Mouse (Mus musculus): ENCODE results near the gene Mnd1. TPM values are rescaled to one million over a fixed set of nuclear protein-coding genes. Genes with fewer than 3 reads are reported as not detected.

Gene Mnd1
- polyA plus RNA-seq, 1 experiment from 2014 or later = 2.2 TPM

- WGBS = 71% methylated on average over 13 of the region's 13 CpGs
- no peak overlapping the region for H3K4me2 ChIP-seq
- no peaks in the 10 kb centered on the region for H3K27me3 ChIP-seq
- no peaks in the 10 kb centered on the region for H3K9me3 ChIP-seq
- H3K27ac ChIP-seq (replicated peaks) = 0 out of 2 replicates have a peak overlapping the region, but pooled peaks have one; percentile 9
- no peak overlapping the region for H3K4me3 ChIP-seq
- H3K36me3 ChIP-seq = no peaks in the 10 kb centered on the region
- peaks cover 9% of the 10 kb centered on the region; the same call in 1 of the 2 replicates for H3K4me1 ChIP-seq (replicated peaks)
- ATAC-seq (ENCODE audit: low read depth) = no peak
- no peak overlapping the region for H3K9ac ChIP-seq
Measured at GRCm38 (mm10) chr3:84061523-84062453, 93.8 kb downstream of the Mnd1 start.

GRCm38 (mm10) chr3:84060946-84061345 lies 94.6 kb downstream of the Mnd1 start:
- Histone ChIP-seq H3K27me3 (no peaks in the 10 kb centered on the region), H3K4me2 (no peak overlapping the region)
- WGBS = 89% methylated on average over 5 of the region's 5 CpGs

GRCm38 (mm10) chr3:84060128-84060527 lies 95.5 kb downstream of the Mnd1 start:
- WGBS = 56% methylated on average over 4 of the region's 4 CpGs
- Histone ChIP-seq H3K36me3 (no peaks in the 10 kb centered on the region), H3K4me3 (no peak overlapping the region), H3K27ac (replicated peaks) (no peak overlapping the region), H3K27me3 (no peaks in the 10 kb centered on the region), H3K9me3 (0 out of 2 replicates have a peak, but pooled peaks cover 3% of the 10 kb centered on the region), H3K4me1 (replicated peaks) (peaks cover 9% of the 10 kb centered on the region; the same call in 1 of the 2 replicates), H3K9ac (no peak overlapping the region), H3K4me2 (no peak overlapping the region)
- no peak for ATAC-seq (ENCODE audit: low read depth)

More at GRCm38 (mm10) chr3:84060946-84061345, 94.6 kb downstream of the Mnd1 start:
- no peak overlapping the region for H3K9ac ChIP-seq
- no peaks in the 10 kb centered on the region for H3K36me3 ChIP-seq
- peaks cover 9% of the 10 kb centered on the region; the same call in 1 of the 2 replicates for H3K4me1 ChIP-seq (replicated peaks)
- H3K4me3 ChIP-seq = no peak overlapping the region
- no peak for ATAC-seq (ENCODE audit: low read depth)
- H3K27ac ChIP-seq (replicated peaks) = no peak overlapping the region
- no peaks in the 10 kb centered on the region for H3K9me3 ChIP-seq

- ATAC-seq (ENCODE audit: low read depth) = no peak
Measured at GRCm38 (mm10) chr3:84059676-84060075, 95.9 kb downstream of the Mnd1 start.

GRCm38 (mm10) chr3:84059261-84059660 lies 96.3 kb downstream of the Mnd1 start:
- Histone ChIP-seq H3K9me3 (0 out of 2 replicates have a peak, but pooled peaks cover 3% of the 10 kb centered on the region), H3K9ac (no peak overlapping the region), H3K27ac (replicated peaks) (peak overlapping the region; percentile 52; the same call in 1 of the 2 replicates), H3K4me3 (no peak overlapping the region), H3K4me1 (replicated peaks) (peaks cover 9% of the 10 kb centered on the region; the same call in 1 of the 2 replicates), H3K4me2 (no peak overlapping the region), H3K36me3 (no peaks in the 10 kb centered on the region), H3K27me3 (no peaks in the 10 kb centered on the region)
- no peak for ATAC-seq (ENCODE audit: low read depth)
- WGBS = 59% methylated on average over 13 of the region's 13 CpGs

More at GRCm38 (mm10) chr3:84059676-84060075, 95.9 kb downstream of the Mnd1 start:
- H3K9me3 ChIP-seq = 0 out of 2 replicates have a peak, but pooled peaks cover 3% of the 10 kb centered on the region
- H3K4me2 ChIP-seq = no peak overlapping the region
- H3K27me3 ChIP-seq = no peaks in the 10 kb centered on the region
- no peak overlapping the region for H3K4me3 ChIP-seq
- WGBS = 73% methylated on average over 4 of the region's 4 CpGs
- 0 out of 2 replicates have a peak overlapping the region, but pooled peaks have one; percentile 52 for H3K27ac ChIP-seq (replicated peaks)
- H3K4me1 ChIP-seq (replicated peaks) = peaks cover 9% of the 10 kb centered on the region; the same call in 1 of the 2 replicates
- H3K9ac ChIP-seq = no peak overlapping the region
- H3K36me3 ChIP-seq = no peaks in the 10 kb centered on the region

- Histone ChIP-seq H3K4me3 (no peak overlapping the region), H3K9me3 (no peaks in the 10 kb centered on the region), H3K36me3 (no peaks in the 10 kb centered on the region), H3K4me2 (no peak overlapping the region), H3K27ac (replicated peaks) (no peak overlapping the region), H3K9ac (0 out of 2 replicates have a peak overlapping the region, but pooled peaks have one; percentile 8), H3K27me3 (no peaks in the 10 kb centered on the region; the same call in 1 of the 2 replicates), H3K4me1 (replicated peaks) (0 out of 2 replicates have a peak, but pooled peaks cover 6% of the 10 kb centered on the region)
- whole genome bisulfite sequencing = 30% methylated on average over 9 of the region's 9 CpGs
- ATAC-seq (ENCODE audit: low read depth) = no peak
Measured at GRCm38 (mm10) chr3:84048729-84049175, 106.8 kb downstream of the Mnd1 start.

- Histone ChIP-seq H3K36me3 (no peaks in the 10 kb centered on the region), H3K4me1 (replicated peaks) (0 out of 2 replicates have a peak, but pooled peaks cover 6% of the 10 kb centered on the region), H3K9me3 (no peaks in the 10 kb centered on the region), H3K4me3 (no peak overlapping the region), H3K27ac (replicated peaks) (no peak overlapping the region), H3K4me2 (no peak overlapping the region), H3K9ac (no peak overlapping the region), H3K27me3 (no peaks in the 10 kb centered on the region; the same call in 1 of the 2 replicates)
- 96% methylated on average over 8 of the region's 8 CpGs for WGBS
- no peak for ATAC-seq (ENCODE audit: low read depth)
Measured at GRCm38 (mm10) chr3:84046206-84046605, 109.4 kb downstream of the Mnd1 start.

GRCm38 (mm10) chr3:84041739-84042138 lies 113.8 kb downstream of the Mnd1 start:
- no peak for ATAC-seq (ENCODE audit: low read depth)
- WGBS = 90% methylated on average over 8 of the region's 8 CpGs
- H3K9ac ChIP-seq = no peak overlapping the region

GRCm38 (mm10) chr3:84040476-84041082 lies 115.0 kb downstream of the Mnd1 start:
- Histone ChIP-seq H3K9ac (peak overlapping the region; percentile 99), H3K4me1 (replicated peaks) (peaks cover 35% of the 10 kb centered on the region), H3K9me3 (no peaks in the 10 kb centered on the region), H3K4me3 (peak overlapping the region; percentile 89), H3K27ac (replicated peaks) (peak overlapping the region; percentile 95), H3K4me2 (peak overlapping the region; percentile 83), H3K36me3 (0 out of 2 replicates have a peak, but pooled peaks cover 3% of the 10 kb centered on the region), H3K27me3 (no peaks in the 10 kb centered on the region; the same call in 1 of the 2 replicates)
- WGBS = 4% methylated on average over 23 of the region's 23 CpGs
- ATAC-seq (ENCODE audit: low read depth) = peak; percentile 65

More at GRCm38 (mm10) chr3:84041739-84042138, 113.8 kb downstream of the Mnd1 start:
- Histone ChIP-seq H3K9me3 (no peaks in the 10 kb centered on the region), H3K4me3 (no peak overlapping the region), H3K27ac (replicated peaks) (no peak overlapping the region), H3K4me2 (no peak overlapping the region), H3K4me1 (replicated peaks) (peaks cover 24% of the 10 kb centered on the region), H3K27me3 (no peaks in the 10 kb centered on the region; the same call in 1 of the 2 replicates), H3K36me3 (0 out of 2 replicates have a peak, but pooled peaks cover 3% of the 10 kb centered on the region)

GRCm38 (mm10) chr3:84039646-84040475 lies 115.7 kb downstream of the Mnd1 start, which contains the start of gene Tmem131l:
Gene Tmem131l, minus strand, starts transcription at chr3:84040175.
- ATAC-seq (ENCODE audit: low read depth) = peak; percentile 95
- under 1% methylated on average over 69 of the region's 100 CpGs for WGBS
- H3K9ac ChIP-seq = peak within 1 kb of the TSS; percentile 99

More at GRCm38 (mm10) chr3:84039646-84040475, 115.7 kb downstream of the Mnd1 start, which contains the start of gene Tmem131l:
- Histone ChIP-seq H3K4me1 (replicated peaks) (peaks cover 42% of the 10 kb centered on the region), H3K9me3 (no peaks in the 10 kb centered on the region), H3K36me3 (0 out of 2 replicates have a peak, but pooled peaks cover 3% of the 10 kb centered on the region), H3K4me3 (peak within 1 kb of the TSS; percentile 89), H3K4me2 (peak within 1 kb of the TSS; percentile 83), H3K27ac (replicated peaks) (peak within 1 kb of the TSS; percentile 95), H3K27me3 (no peaks in the 10 kb centered on the region; the same call in 1 of the 2 replicates)

Data from neural tube, embryonic 13.5 days (tissue).